Mouse (Mus musculus) ES-Bruce4 (cell line): ENCODE measurements at regions not wholly inside any gene's neighbourhood (a gene's known extent, or its start where the extent isn't known, plus 50 kb on each side); places are given as distances from the start of the nearest gene placed in this dataset.

Experiments
- CTCF ChIP-seq: IDR thresholded peaks from one replicate; pipeline ENCODE4 v1.8.1; 2011; ENCODE audit warnings: low read depth, low read length
- EP300 ChIP-seq: IDR thresholded peaks from 2 replicates; pipeline ENCODE4 v1.6.1; 2011; ENCODE audit warnings: low read depth, low read length; ENCODE audit not compliant: insufficient read depth
- POLR2A ChIP-seq: IDR thresholded peaks from one replicate; pipeline ENCODE4 v1.8.1; 2011; ENCODE audit warnings: low read length; ENCODE audit not compliant: insufficient read depth

DNA sequence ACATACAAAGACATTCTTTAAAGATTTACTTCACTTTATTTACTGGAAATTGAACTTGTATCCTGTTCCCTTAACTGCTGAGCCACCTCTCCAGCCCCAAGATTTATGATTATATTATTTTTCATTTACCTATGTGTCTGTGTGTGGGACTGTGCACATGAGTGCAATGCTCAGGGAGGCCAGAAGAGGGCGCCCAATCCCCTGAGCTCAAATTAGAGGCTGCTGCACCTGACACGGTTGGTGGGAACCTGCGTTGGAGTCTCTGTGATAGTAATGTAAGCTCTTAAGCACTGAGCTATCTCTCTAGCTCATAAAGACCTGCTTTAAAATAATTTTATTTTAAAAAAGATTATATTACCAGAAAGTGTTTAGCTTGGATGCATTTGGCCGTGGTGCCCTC lies 315.3 kb downstream of the Etnk1 start:
- TF ChIP-seq CTCF, result peak; percentile 72
- TF ChIP-seq POLR2A, result no peak
- no peak for TF ChIP-seq EP300
